Mouse (Mus musculus): ENCODE results near the gene Tepp.

GRCm38 (mm10) chr8:95262181-95262580, 48.2 kb upstream of the Tepp start:
- TF ChIP-seq CTCF (IDR thresholded peaks at IDR 0.05; ENCODE audit: low read depth) = no peak
- no peak for TF ChIP-seq EP300 (IDR thresholded peaks at IDR 0.05; ENCODE audit: low read depth)

Data from heart, postnatal 0 days (tissue).